Mouse (Mus musculus) CH12.LX (cell line): ENCODE results near the gene Srms. TPM values are rescaled to one million over a fixed set of nuclear protein-coding genes. Genes with fewer than 3 reads are reported as not detected.

Experiments
- DNase-seq: peaks from one replicate; pipeline ENCODE4 v3.0.0-alpha.2; 2013; ENCODE audit errors: extremely low read depth
- H3K27ac ChIP-seq: 2 replicates; pipeline ENCODE4 v1.5.1; 2012; ENCODE audit warnings: low read depth, mild to moderate bottlenecking, control low read depth, moderate library complexity; ENCODE audit not compliant: insufficient read depth
- H3K27me3 ChIP-seq: replicated peaks from 2 replicates; pipeline ENCODE3; 2012; ENCODE audit warnings: inconsistent platforms
- H3K36me3 ChIP-seq, 2 experiments: replicated peaks in 1 of 2; 2 replicates each; pipeline versions ENCODE3 to v1.6.1; 2012; ENCODE audit warnings: inconsistent platforms in 1 of 2, low read length in 1 of 2, mild to moderate bottlenecking in 1 of 2, mixed read lengths in 1 of 2, moderate library complexity in 1 of 2; ENCODE audit not compliant: control insufficient read depth in 1 of 2, insufficient read depth in 1 of 2
- H3K4me1 ChIP-seq, 2 experiments: 2 replicates each; pipeline ENCODE4 v1.6.1; 2012; ENCODE audit warnings: inconsistent platforms in 1 of 2, moderate library complexity in 1 of 2; ENCODE audit not compliant: insufficient read depth in 2 of 2, control insufficient read depth in 1 of 2
- H3K4me2 ChIP-seq: 2 replicates; pipeline ENCODE4 v1.6.1; 2012; ENCODE audit warnings: low read depth, mild to moderate bottlenecking, control low read depth; ENCODE audit not compliant: poor library complexity, insufficient read depth, severe bottlenecking
- H3K4me3 ChIP-seq, 3 experiments: fragments of 150-350 bp in 1 of 3; sonication (generic) in 1 of 3; replicated peaks in 1 of 3; 2 replicates each; pipeline versions ENCODE3 to v1.5.1; 2011 to 2012; ENCODE audit warnings: low read depth in 2 of 3, low read length in 2 of 3, mild to moderate bottlenecking in 2 of 3, moderate library complexity in 2 of 3, control low read depth in 1 of 3, improper control_type of control experiment in 1 of 3, inconsistent platforms in 1 of 3, mixed read lengths in 1 of 3; ENCODE audit not compliant: poor library complexity in 1 of 3
- H3K79me2 ChIP-seq: replicated peaks from 2 replicates; pipeline ENCODE4 v1.6.1; 2012; ENCODE audit warnings: mild to moderate bottlenecking, moderate library complexity; ENCODE audit not compliant: control insufficient read depth, poor library complexity, insufficient read depth, severe bottlenecking; ENCODE audit errors: extremely low read depth
- H3K9ac ChIP-seq: 2 replicates; pipeline ENCODE4 v1.6.1; 2012; ENCODE audit warnings: low read depth, mild to moderate bottlenecking, control low read depth, moderate library complexity; ENCODE audit not compliant: insufficient read depth
- H3K9me3 ChIP-seq: replicated peaks from 2 replicates; pipeline ENCODE3; 2012; ENCODE audit warnings: low read length, inconsistent platforms, mixed read lengths
- BHLHE40 ChIP-seq: IDR thresholded peaks from 2 replicates; pipeline ENCODE4 v1.6.1; 2011; ENCODE audit warnings: mild to moderate bottlenecking, low read depth, low read length, improper control_type of control experiment
- E2F4 ChIP-seq: IDR thresholded peaks from 2 replicates; pipeline ENCODE4 v1.6.1; 2011; ENCODE audit warnings: low read depth, low read length, improper control_type of control experiment; ENCODE audit not compliant: insufficient replicate concordance
- ELF1 ChIP-seq: IDR thresholded peaks from 2 replicates; pipeline ENCODE4 v1.6.1; 2014; ENCODE audit warnings: low read depth, mild to moderate bottlenecking, inconsistent platforms, low read length, improper control_type of control experiment
- EP300 ChIP-seq: IDR thresholded peaks from 2 replicates; pipeline ENCODE4 v1.6.1; 2011; ENCODE audit warnings: low read length, improper control_type of control experiment
- ETS1 ChIP-seq: conservative IDR thresholded peaks from 2 replicates; pipeline ENCODE4 v1.6.1; 2012; ENCODE audit warnings: low read depth, mild to moderate bottlenecking, inconsistent platforms, low read length, improper control_type of control experiment, moderate library complexity
- HCFC1 ChIP-seq: IDR thresholded peaks from 2 replicates; pipeline ENCODE4 v1.6.1; 2012; ENCODE audit warnings: low read depth, mild to moderate bottlenecking, inconsistent platforms, low read length, improper control_type of control experiment
- IRF4 ChIP-seq: IDR thresholded peaks from 2 replicates; pipeline ENCODE4 v1.6.1; 2014; ENCODE audit warnings: low read depth, mild to moderate bottlenecking, inconsistent platforms, low read length, improper control_type of control experiment
- JUND ChIP-seq: conservative IDR thresholded peaks from 2 replicates; pipeline ENCODE4 v1.6.1; 2011; ENCODE audit warnings: low read depth, low read length, improper control_type of control experiment
- KAT2A ChIP-seq: IDR thresholded peaks from 2 replicates; pipeline ENCODE4 v1.6.1; 2012; ENCODE audit warnings: low read length, improper control_type of control experiment, inconsistent platforms; ENCODE audit not compliant: insufficient replicate concordance
- MAX ChIP-seq: IDR thresholded peaks from 2 replicates; pipeline ENCODE4 v1.6.1; 2011; ENCODE audit warnings: low read length, improper control_type of control experiment
- MAZ ChIP-seq: IDR thresholded peaks from 2 replicates; pipeline ENCODE4 v1.6.1; 2012; ENCODE audit warnings: low read depth, mild to moderate bottlenecking, inconsistent platforms, low read length, improper control_type of control experiment, moderate library complexity
- MEF2A ChIP-seq: IDR thresholded peaks from 2 replicates; pipeline ENCODE4 v1.6.1; 2014; ENCODE audit warnings: low read depth, mild to moderate bottlenecking, inconsistent platforms, low read length, improper control_type of control experiment, borderline replicate concordance
- MYC ChIP-seq: IDR thresholded peaks from 2 replicates; pipeline ENCODE4 v1.6.1; 2011; ENCODE audit warnings: low read depth, mild to moderate bottlenecking, improper control_type of control experiment, low read length
- NELFE ChIP-seq: IDR thresholded peaks from 2 replicates; pipeline ENCODE4 v1.6.1; 2011; ENCODE audit warnings: low read depth, low read length, improper control_type of control experiment
- NRF1 ChIP-seq: IDR thresholded peaks from 2 replicates; pipeline ENCODE4 v1.6.1; 2014; ENCODE audit warnings: low read depth, mild to moderate bottlenecking, inconsistent platforms, low read length, improper control_type of control experiment, moderate library complexity
- PAX5 ChIP-seq: IDR thresholded peaks from 2 replicates; pipeline ENCODE4 v1.6.1; 2012; ENCODE audit warnings: low read length, inconsistent platforms, mixed read lengths
- RAD21 ChIP-seq: IDR thresholded peaks from 2 replicates; pipeline ENCODE4 v1.6.1; 2011; ENCODE audit warnings: low read depth, mild to moderate bottlenecking, low read length, improper control_type of control experiment, moderate library complexity
- RCOR1 ChIP-seq: conservative IDR thresholded peaks from 2 replicates; pipeline ENCODE4 v1.6.1; 2012; ENCODE audit warnings: low read depth, mild to moderate bottlenecking, inconsistent platforms, low read length, improper control_type of control experiment
- SMC3 ChIP-seq: IDR thresholded peaks from 2 replicates; pipeline ENCODE4 v1.6.1; 2011; ENCODE audit warnings: low read depth, low read length, improper control_type of control experiment
- TBP ChIP-seq: conservative IDR thresholded peaks from 2 replicates; pipeline ENCODE4 v1.6.1; 2011; ENCODE audit warnings: low read depth, low read length, improper control_type of control experiment
- USF1 ChIP-seq: IDR thresholded peaks from 2 replicates; pipeline ENCODE4 v1.6.1; 2014; ENCODE audit warnings: low read depth, mild to moderate bottlenecking, inconsistent platforms, low read length, improper control_type of control experiment
- USF2 ChIP-seq: conservative IDR thresholded peaks from 2 replicates; pipeline ENCODE4 v1.6.1; 2011; ENCODE audit warnings: low read depth, low read length, improper control_type of control experiment
- ZC3H11A ChIP-seq: IDR thresholded peaks from 2 replicates; pipeline ENCODE4 v1.6.1; 2012; ENCODE audit warnings: low read depth, mild to moderate bottlenecking, inconsistent platforms, low read length, improper control_type of control experiment
- ZKSCAN1 ChIP-seq: IDR thresholded peaks from 2 replicates; pipeline ENCODE4 v1.6.1; 2012; ENCODE audit warnings: low read depth, inconsistent platforms, low read length, improper control_type of control experiment, borderline replicate concordance
- ZNF384 ChIP-seq: IDR thresholded peaks from 2 replicates; pipeline ENCODE4 v1.6.1; 2012; ENCODE audit warnings: low read depth, low read length, improper control_type of control experiment, inconsistent platforms
- dilution Hi-C: fragments of 300-500 bp; cut with MboI; formaldehyde crosslinking; loops from 2 replicates; pipeline ENCODE4 v1.14.3; 2020; ENCODE audit warnings: low sequenced_read_pairs; ENCODE audit not compliant: extremely low pct_unique_long_range_greater_than_20kb, extremely low pct_ligation_motif_present
- in situ Hi-C: fragments of 300-500 bp; cut with MboI; formaldehyde crosslinking; loops from 3 replicates; pipeline ENCODE4 v1.14.3; 2019; ENCODE audit warnings: low sequenced_read_pairs, low pct_ligation_motif_present, low pct_unique_long_range_greater_than_20kb, mixed read lengths
- polyA plus RNA-seq: library from polyadenylated mRNA; unstranded; fragments of >175 nt; gene quantifications from 2 replicates; pipeline ENCODE4 v1.2.1, GENCODE M21; 2012; ENCODE audit warnings: low read depth; ENCODE audit not compliant: insufficient read length
- total RNA-seq, 2 experiments: library from RNA; depleted of rRNA; stranded (reverse); fragments of 300-350 nt in 1 of 2; fragments of >200 nt in 1 of 2; gene quantifications; 2 replicates each; pipeline ENCODE4 v1.2.3; 2012 to 2014

Srms gene
- total and polyA plus RNA-seq, 3 experiments = 0.08 to 0.41 (median 0.13) TPM

- peaks cover 57 to 68% of the 10 kb centered on the region in 2 experiments for H3K36me3 ChIP-seq
- no peaks in the 10 kb centered on the region for H3K27me3 ChIP-seq
- no peak for TF ChIP-seq JUND
- no peak for TF ChIP-seq E2F4
- TF ChIP-seq USF2 = no peak
- TF ChIP-seq ZNF384 = peak; percentile 84
- peak; percentile 43; the same call in 1 of the 2 replicates for TF ChIP-seq BHLHE40
- no peak for TF ChIP-seq ZC3H11A
- TF ChIP-seq RCOR1 = no peak
- no peak for TF ChIP-seq ZKSCAN1
- no peak for TF ChIP-seq NELFE
- TF ChIP-seq NRF1 = no peak
- TF ChIP-seq TBP = no peak
- TF ChIP-seq EP300 = no peak; the same call in 1 of the 2 replicates
- 0 out of 2 replicates have a peak, but pooled peaks have one; percentile 21 for TF ChIP-seq ETS1
- TF ChIP-seq IRF4 = no peak
- no peak for TF ChIP-seq USF1
- TF ChIP-seq, all 38 proteins: peak for 3
- Histone ChIP-seq H3K9me3 (no peaks in the 10 kb centered on the region), H3K27ac (peak overlapping the region; percentile 26; the same call in 1 of the 2 replicates), H3K79me2 (peaks cover 8% of the 10 kb centered on the region), H3K4me3 (peak overlapping the region in 2 of 3 experiments; percentile 20 to 42), H3K4me2 (peak overlapping the region; percentile 92), H3K4me1 (peaks cover 35 to 59% of the 10 kb centered on the region in 2 experiments), H3K9ac (peak overlapping the region; percentile 43)
- dilution Hi-C loops (no loop called here), in situ Hi-C loops (no loop called here)
- DNase-seq = peak; percentile 27
Measured at GRCm38 (mm10) chr2:181238861-181239260, 25.9 kb upstream of the Srms start.

- peak overlapping the region; percentile 29; the same call in 1 of the 2 replicates for H3K27ac ChIP-seq
- H3K9ac ChIP-seq = no peak overlapping the region
- peaks cover 8% of the 10 kb centered on the region for H3K79me2 ChIP-seq
- peaks cover 65 to 75% of the 10 kb centered on the region in 2 experiments for H3K36me3 ChIP-seq
- no peak for TF ChIP-seq RCOR1
- no peak for TF ChIP-seq PAX5
- TF ChIP-seq EP300 = no peak
- TF ChIP-seq RAD21 = no peak
- no peak for TF ChIP-seq MEF2A
- no peak for TF ChIP-seq ETS1
- no peak for TF ChIP-seq MYC
- TF ChIP-seq MAZ = no peak
- TF ChIP-seq KAT2A = no peak
- TF ChIP-seq ZNF384 = no peak
- TF ChIP-seq ELF1 = no peak
- no peak for TF ChIP-seq NELFE
- TF ChIP-seq MAX = no peak
- TF ChIP-seq SMC3 = no peak
- no peak for TF ChIP-seq ZKSCAN1
- TF ChIP-seq BHLHE40 = no peak
- no peak for TF ChIP-seq ZC3H11A
- TF ChIP-seq HCFC1 = no peak
- peak overlapping the region; percentile 7; the same call in 1 of the 2 replicates for H3K4me2 ChIP-seq
- dilution Hi-C loops = no loop called here
- peaks cover 34 to 54% of the 10 kb centered on the region in 2 experiments for H3K4me1 ChIP-seq
- DNase-seq = no peak
- in situ Hi-C loops = no loop called here
- H3K4me3 ChIP-seq = no peak overlapping the region
- H3K27me3 ChIP-seq = no peaks in the 10 kb centered on the region
- H3K9me3 ChIP-seq = no peaks in the 10 kb centered on the region
Measured at GRCm38 (mm10) chr2:181238091-181238610, 25.2 kb upstream of the Srms start.
